Mouse (Mus musculus) erythroblast, embryonic 14.5 days (primary cell): ENCODE data around the gene Myo18b.

Experiments
- GATA1 ChIP-seq: IDR thresholded peaks from 2 replicates; pipeline ENCODE4 v1.6.1; 2012; ENCODE audit warnings: low read length, inconsistent platforms, mixed read lengths
- TAL1 ChIP-seq: IDR thresholded peaks from 3 replicates; pipeline ENCODE4 v1.6.1; 2012; ENCODE audit warnings: low read length, inconsistent platforms, mixed read lengths

GRCm38 (mm10) chr5:112655529-112655928 is 240.6 kb downstream of the Myo18b start:
- TF ChIP-seq GATA1: no peak
- TF ChIP-seq TAL1: no peak
